Mouse (Mus musculus) limb, embryonic 14.5 days (tissue): ENCODE data around the gene Bmp10. TPM values are rescaled to one million over a fixed set of nuclear protein-coding genes. Genes with fewer than 3 reads are reported as not detected.

Experiments
- ATAC-seq: fragments of 200-750 bp; cut with Nextera tagmentation; 2 replicates; pipeline ENCODE4 v1.8.0; 2017; ENCODE audit warnings: low read depth, moderate number of reproducible peaks, moderate TSS enrichment; ENCODE audit not compliant: low FRiP score
- DNase-seq: peaks from one replicate; pipeline ENCODE4 v3.0.0-alpha.2; 2015; ENCODE audit warnings: low spot score
- H3K27ac ChIP-seq: fragments of 300-500 bp; sonication (generic); replicated peaks from 2 replicates; pipeline ENCODE4 v1.5.1; 2014; ENCODE audit warnings: low read depth, mild to moderate bottlenecking, low read length, moderate library complexity, mixed read lengths
- H3K27me3 ChIP-seq: fragments of 300-500 bp; sonication (generic); 2 replicates; pipeline ENCODE4 v1.6.1; 2014; ENCODE audit warnings: low read length, mixed read lengths; ENCODE audit not compliant: control insufficient read depth, insufficient read depth
- H3K36me3 ChIP-seq: fragments of 300-500 bp; sonication (generic); 2 replicates; pipeline ENCODE4 v1.6.1; 2014; ENCODE audit warnings: mild to moderate bottlenecking, low read length, moderate library complexity, mixed read lengths; ENCODE audit not compliant: control insufficient read depth, insufficient read depth
- H3K4me1 ChIP-seq: fragments of 300-500 bp; sonication (generic); 2 replicates; pipeline ENCODE4 v1.6.1; 2014; ENCODE audit warnings: antibody characterized with exemption, low read length, mixed read lengths; ENCODE audit not compliant: control insufficient read depth, insufficient read depth
- H3K4me2 ChIP-seq: fragments of 300-500 bp; sonication (generic); replicated peaks from 2 replicates; pipeline ENCODE4 v1.6.1; 2014; ENCODE audit warnings: low read depth, mild to moderate bottlenecking, low read length, moderate library complexity; ENCODE audit not compliant: severe bottlenecking
- H3K4me3 ChIP-seq: fragments of 300-500 bp; sonication (generic); replicated peaks from 2 replicates; pipeline ENCODE4 v1.5.1; 2014; ENCODE audit warnings: low read length
- H3K9ac ChIP-seq: fragments of 300-500 bp; sonication (generic); 2 replicates; pipeline ENCODE4 v1.6.1; 2014; ENCODE audit warnings: mild to moderate bottlenecking, low read depth, low read length, moderate library complexity; ENCODE audit not compliant: severe bottlenecking
- H3K9me3 ChIP-seq: fragments of 300-500 bp; sonication (generic); 2 replicates; pipeline ENCODE4 v1.6.1; 2016; ENCODE audit warnings: low read length; ENCODE audit not compliant: control insufficient read depth
- POLR2A ChIP-seq: fragments of 200-500 bp; IDR thresholded peaks from 2 replicates; pipeline ENCODE4 v1.8.0; 2012; ENCODE audit warnings: inconsistent platforms, mild to moderate bottlenecking, moderate library complexity, borderline replicate concordance; ENCODE audit not compliant: insufficient read depth, insufficient read length; ENCODE audit errors: extremely low read depth
- WGBS: fragments of 180-500 bp; shearing (Covaris S2); extraction: QIAGEN DNeasy Blood & Tissue Kit; methylation state at CpG from one replicate; pipeline ENCODE4 v1.1.7; 2014; 5-methylcytosine and 5-hydroxymethylcytosine counted together
- polyA plus RNA-seq, 2 experiments: library from polyadenylated mRNA; depleted of rRNA in 1 of 2; stranded (reverse) in 1 of 2; unstranded in 1 of 2; fragments of >200 nt; fragmentation: Nextera tagmentation in 1 of 2; extraction: Ambion mirVana in 1 of 2; gene quantifications; 2 replicates each; pipeline versions ENCODE4 v1.2.1 to v1.2.3; 2012 to 2014

Gene Bmp10
- polyA plus RNA-seq, 2 experiments: not detected

- ATAC-seq: no peak
- no peak overlapping the region for H3K4me3 ChIP-seq
- TF ChIP-seq POLR2A: no peak
- H3K27me3 ChIP-seq: no peaks in the 10 kb centered on the region
- H3K9me3 ChIP-seq: no peaks in the 10 kb centered on the region
- H3K4me1 ChIP-seq: no peaks in the 10 kb centered on the region
- no peak for DNase-seq
- 81% methylated on average over 5 of the region's 5 CpGs for WGBS
- no peak overlapping the region for H3K9ac ChIP-seq
- H3K36me3 ChIP-seq: no peaks in the 10 kb centered on the region
- no peak overlapping the region for H3K27ac ChIP-seq
- H3K4me2 ChIP-seq: no peak overlapping the region
Observed at GRCm38 (mm10) chr6:87426954-87427353, 1.8 kb upstream of the Bmp10 start.

GRCm38 (mm10) chr6:87427616-87428015 is 1.2 kb upstream of the Bmp10 start:
- H3K4me2 ChIP-seq: no peak overlapping the region
- ATAC-seq (no peak), DNase-seq (no peak)
- WGBS: 80% methylated on average over 8 of the region's 8 CpGs
- H3K27ac ChIP-seq: no peak overlapping the region
- H3K4me3 ChIP-seq: no peak overlapping the region
- no peak for TF ChIP-seq POLR2A
- H3K4me1 ChIP-seq: no peaks in the 10 kb centered on the region
- no peaks in the 10 kb centered on the region for H3K9me3 ChIP-seq
- H3K27me3 ChIP-seq: no peaks in the 10 kb centered on the region
- no peaks in the 10 kb centered on the region for H3K36me3 ChIP-seq
- H3K9ac ChIP-seq: no peak overlapping the region

GRCm38 (mm10) chr6:87435791-87436190 is 7.0 kb downstream of the Bmp10 start:
- DNase-seq: no peak

GRCm38 (mm10) chr6:87436745-87437144 is 8.0 kb downstream of the Bmp10 start:
- no peak overlapping the region for H3K4me3 ChIP-seq
- no peaks in the 10 kb centered on the region for H3K27me3 ChIP-seq
- no peaks in the 10 kb centered on the region for H3K36me3 ChIP-seq
- H3K9ac ChIP-seq: no peak overlapping the region
- H3K27ac ChIP-seq: no peak overlapping the region
- DNase-seq (no peak), ATAC-seq (no peak)
- TF ChIP-seq POLR2A: no peak
- H3K4me2 ChIP-seq: no peak overlapping the region
- no peaks in the 10 kb centered on the region for H3K9me3 ChIP-seq
- no peaks in the 10 kb centered on the region for H3K4me1 ChIP-seq
- 85% methylated on average over 8 of the region's 8 CpGs for WGBS

More at GRCm38 (mm10) chr6:87435791-87436190, 7.0 kb downstream of the Bmp10 start:
- Histone ChIP-seq H3K27ac (no peak overlapping the region), H3K36me3 (no peaks in the 10 kb centered on the region), H3K9ac (no peak overlapping the region), H3K27me3 (no peaks in the 10 kb centered on the region), H3K4me3 (no peak overlapping the region), H3K9me3 (no peaks in the 10 kb centered on the region), H3K4me1 (no peaks in the 10 kb centered on the region), H3K4me2 (no peak overlapping the region)
- 94% methylated on average over 3 of the region's 3 CpGs for WGBS
- ATAC-seq: no peak
- no peak for TF ChIP-seq POLR2A

GRCm38 (mm10) chr6:87443253-87443652 is 14.5 kb downstream of the Bmp10 start:
- H3K4me1 ChIP-seq: no peaks in the 10 kb centered on the region
- H3K4me3 ChIP-seq: no peak overlapping the region
- no peak for TF ChIP-seq POLR2A
- H3K9me3 ChIP-seq: no peaks in the 10 kb centered on the region
- DNase-seq (no peak), ATAC-seq (no peak)
- H3K27ac ChIP-seq: no peak overlapping the region
- no peaks in the 10 kb centered on the region for H3K27me3 ChIP-seq
- H3K4me2 ChIP-seq: no peak overlapping the region
- 84% methylated on average over 11 of the region's 11 CpGs for WGBS
- no peak overlapping the region for H3K9ac ChIP-seq
- H3K36me3 ChIP-seq: no peaks in the 10 kb centered on the region

GRCm38 (mm10) chr6:87445222-87445621 is 16.4 kb downstream of the Bmp10 start:
- H3K27ac ChIP-seq: no peak overlapping the region
- TF ChIP-seq POLR2A: no peak
- ATAC-seq (no peak), DNase-seq (no peak)
- no peaks in the 10 kb centered on the region for H3K9me3 ChIP-seq
- H3K27me3 ChIP-seq: no peaks in the 10 kb centered on the region
- no peak overlapping the region for H3K4me2 ChIP-seq
- 80% methylated on average over 7 of the region's 7 CpGs for WGBS
- no peaks in the 10 kb centered on the region for H3K36me3 ChIP-seq
- H3K4me3 ChIP-seq: no peak overlapping the region
- H3K9ac ChIP-seq: no peak overlapping the region
- H3K4me1 ChIP-seq: no peaks in the 10 kb centered on the region
